In genomic region chr1:83187154-83187553, GRCm38 (mm10) we compare ENCODE assay signal across 8 mouse cellular contexts. TPM values are rescaled to one million over a fixed set of nuclear protein-coding genes. Genes with fewer than 3 reads are reported as not detected.
DNase-seq lines count a peak whose midpoint lies in the region; ATAC-seq and TF ChIP-seq lines count a peak whose summit lies in the region.

No protein-coding gene starts in this region.

- no peak overlapping the region for H3K9ac ChIP-seq in heart, adult 2 months (ENCODE audit: low read depth, low read length)
- H3K9ac ChIP-seq in embryonic facial prominence, embryonic 11.5 days (replicated peaks; ENCODE audit: low read length) = no peak overlapping the region

- H3K36me3 ChIP-seq in heart, adult 2 months (ENCODE audit: control insufficient read depth, insufficient read depth, low read length) = no peaks in the 10 kb centered on the region
- no peaks in the 10 kb centered on the region for H3K36me3 ChIP-seq in embryonic facial prominence, embryonic 11.5 days (replicated peaks; ENCODE audit: control insufficient read depth, insufficient read depth, low read depth, low read length)

- H3K27me3 ChIP-seq in heart, adult 2 months (ENCODE audit: control insufficient read depth, insufficient read depth, low read length) = no peaks in the 10 kb centered on the region
- H3K27me3 ChIP-seq in Patski = peaks cover 6% of the 10 kb centered on the region
- no peaks in the 10 kb centered on the region for H3K27me3 ChIP-seq in embryonic facial prominence, embryonic 11.5 days (ENCODE audit: control insufficient read depth, insufficient read depth, low read length)

- no peaks in the 10 kb centered on the region for H3K9me3 ChIP-seq in embryonic facial prominence, embryonic 11.5 days (replicated peaks; ENCODE audit: control insufficient read depth, low read length)

- CTCF ChIA-PET in Patski (lab: Charles Lee) = interaction anchor here (0.9 to 2.2 kb wide), 2 partner anchors 9 to 122 kb away, joined by 3 to 16 read pairs; no protein-coding TSS in a partner anchor

- in situ Hi-C loops in Patski (cut with MboI; ENCODE audit: low pct_unique_long_range_greater_than_20kb) = no loop called here

- WGBS in heart, adult 2 months = 32% methylated on average over 2 of the region's 2 CpGs
- 50% methylated on average over 2 of the region's 2 CpGs for WGBS in embryonic facial prominence, embryonic 11.5 days

- peak; percentile 11 to 38 for DNase-seq in heart, adult 2 months
- no peak for DNase-seq in heart, adult 11 months
- DNase-seq in 3T3-L1 (ENCODE audit: low read depth, low spot score) = peak; percentile 78
- no peak for DNase-seq in Patski (ENCODE audit: low read depth, low spot score)
- DNase-seq in embryonic facial prominence, embryonic 11.5 days (ENCODE audit: low spot score) = peak; percentile 63
- peak; percentile 60 to 88 for DNase-seq in kidney, postnatal 36 days
- DNase-seq in lung, postnatal 25 days (ENCODE audit: low spot score) = peak; percentile 36
- DNase-seq in spleen, postnatal 36 days (ENCODE audit: low spot score in 2 of 2) = no peak

- peak; percentile 39 for ATAC-seq in Patski
- no peak for ATAC-seq in embryonic facial prominence, embryonic 11.5 days (replicated peaks; ENCODE audit: insufficient number of reproducible peaks, low FRiP score, low TSS enrichment, low read depth)

- H3K79me2 ChIP-seq in heart, adult 2 months (replicated peaks; ENCODE audit: control insufficient read depth, insufficient read depth, low read length) = no peaks in the 10 kb centered on the region

- no peaks in the 10 kb centered on the region for H3K4me1 ChIP-seq in heart, adult 2 months (ENCODE audit: control insufficient read depth, insufficient read depth, low read length)
- H3K4me1 ChIP-seq in embryonic facial prominence, embryonic 11.5 days (ENCODE audit: control insufficient read depth, insufficient read depth, low read length) = no peaks in the 10 kb centered on the region

- TF ChIP-seq CTCF in heart, adult 2 months (IDR thresholded peaks at IDR 0.05) = peak; percentile 75
- peak; percentile 75 for TF ChIP-seq CTCF in Patski (IDR thresholded peaks at IDR 0.05)

- no peak overlapping the region for H3K4me2 ChIP-seq in embryonic facial prominence, embryonic 11.5 days (ENCODE audit: low read depth, low read length)

- intact Hi-C loops in heart, adult 2 months (cut with DNase I) = loop anchor here (1.0 to 5.0 kb wide), 2 partner anchors 125 to 400 kb away; partner anchors contain the start of gene Krtap28-13

- H3K27ac ChIP-seq in heart, adult 2 months = no peak overlapping the region
- H3K27ac ChIP-seq in embryonic facial prominence, embryonic 11.5 days (replicated peaks; ENCODE audit: low read depth, low read length) = no peak overlapping the region

- TF ChIP-seq EP300 in heart, adult 2 months (IDR thresholded peaks at IDR 0.05; ENCODE audit: insufficient read depth, low read depth, low read length) = no peak

- POLR2A ChIA-PET in Patski (lab: Charles Lee) = no interaction called here

- no peak for TF ChIP-seq POLR2A in heart, adult 2 months (IDR thresholded peaks at IDR 0.05; ENCODE audit: insufficient read depth, low read depth, low read length)

- no peak overlapping the region for H3K4me3 ChIP-seq in heart, adult 2 months
- H3K4me3 ChIP-seq in embryonic facial prominence, embryonic 11.5 days (ENCODE audit: low read depth, low read length) = no peak overlapping the region

RNA-seq across cellular contexts. Expression of gene Daw1, which starts 27.6 kb away (rescaled TPM):
- total RNA-seq in heart, adult 2 months (2021) = not detected
- 0.08 TPM in 1 of 2 replicates, not detected in the other for polyA plus RNA-seq in heart, adult 2 months (2012; rRNA removed)
- 0.27 TPM for polyA plus RNA-seq in Patski (2021)
- not detected in 2 replicates for polyA plus RNA-seq in embryonic facial prominence, embryonic 11.5 days (2014; fragmentation: Nextera tagmentation; extraction: Ambion mirVana)

Comparison
In these comparisons a context has a peak if more than half of its experiments do, and no peak if none do; other contexts are left out.
1. DNase-seq: peak in heart, adult 2 months (2 of 2), 3T3-L1 (single experiment), embryonic facial prominence, embryonic 11.5 days (single experiment), kidney, postnatal 36 days (2 of 2) and lung, postnatal 25 days (single experiment); none in heart, adult 11 months (single experiment), Patski (single experiment) and spleen, postnatal 36 days (0 of 2).